Mouse (Mus musculus) midbrain, embryonic 16.5 days (tissue): ENCODE data around the gene Ugt1a8. TPM values are rescaled to one million over a fixed set of nuclear protein-coding genes. Genes with fewer than 3 reads are reported as not detected.

ENCODE experiments used
- ATAC-seq: fragments of 200-750 bp; cut with Nextera tagmentation; 2 replicates; pipeline ENCODE4 v1.8.0; 2017; ENCODE audit warnings: moderate TSS enrichment
- H3K27ac ChIP-seq: fragments of 300-500 bp; sonication (generic); 2 replicates; pipeline ENCODE4 v1.5.1; 2014; ENCODE audit warnings: mild to moderate bottlenecking, low read length, mixed read lengths
- H3K27me3 ChIP-seq: fragments of 300-500 bp; sonication (generic); 2 replicates; pipeline ENCODE4 v1.6.1; 2014; ENCODE audit warnings: low read depth, low read length, mixed read lengths; ENCODE audit not compliant: control insufficient read depth, insufficient read depth
- H3K36me3 ChIP-seq: fragments of 300-500 bp; sonication (generic); 2 replicates; pipeline ENCODE4 v1.6.1; 2014; ENCODE audit warnings: mild to moderate bottlenecking, low read length, moderate library complexity, mixed read lengths; ENCODE audit not compliant: control insufficient read depth, insufficient read depth
- H3K4me1 ChIP-seq: fragments of 300-500 bp; sonication (generic); 2 replicates; pipeline ENCODE4 v1.6.1; 2014; ENCODE audit warnings: mild to moderate bottlenecking, low read length, mixed read lengths; ENCODE audit not compliant: control insufficient read depth, insufficient read depth
- H3K4me2 ChIP-seq: fragments of 300-500 bp; sonication (generic); 2 replicates; pipeline ENCODE4 v1.6.1; 2014; ENCODE audit warnings: mild to moderate bottlenecking, low read length, mixed read lengths
- H3K4me3 ChIP-seq: fragments of 300-500 bp; sonication (generic); 2 replicates; pipeline ENCODE4 v1.5.1; 2014; ENCODE audit warnings: low read depth, mild to moderate bottlenecking, low read length, moderate library complexity, mixed read lengths
- H3K9ac ChIP-seq: fragments of 300-500 bp; sonication (generic); 2 replicates; pipeline ENCODE4 v1.6.1; 2014; ENCODE audit warnings: low read depth, low read length, mixed read lengths
- H3K9me3 ChIP-seq: fragments of 300-500 bp; sonication (generic); replicated peaks from 2 replicates; pipeline ENCODE4 v1.6.1; 2014; ENCODE audit warnings: mild to moderate bottlenecking, low read length, mixed read lengths; ENCODE audit not compliant: control insufficient read depth, poor library complexity, severe bottlenecking
- WGBS: fragments of 180-500 bp; shearing (Covaris S2); extraction: QIAGEN DNeasy Blood & Tissue Kit; methylation state at CpG from one replicate; pipeline ENCODE4 v1.1.7; 2014; 5-methylcytosine and 5-hydroxymethylcytosine counted together
- polyA plus RNA-seq: library from polyadenylated mRNA; unstranded; fragments of >200 nt; fragmentation: Nextera tagmentation; extraction: Ambion mirVana; gene quantifications from 2 replicates; pipeline ENCODE4 v1.2.1, GENCODE M21; 2015

The Ugt1a8 gene
- polyA plus RNA-seq, 1 experiment from 2014 or later = not detected

- Histone ChIP-seq H3K27me3 (no peaks in the 10 kb centered on the region), H3K9ac (no peak overlapping the region), H3K27ac (no peak overlapping the region), H3K4me3 (no peak overlapping the region), H3K36me3 (no peaks in the 10 kb centered on the region), H3K9me3 (peaks cover 62% of the 10 kb centered on the region), H3K4me2 (no peak overlapping the region), H3K4me1 (no peaks in the 10 kb centered on the region)
- ATAC-seq = no peak
- WGBS = 74% methylated on average over 1 of the region's 1 CpGs
Measured at GRCm38 (mm10) chr1:88213061-88213460, 125.4 kb downstream of the Ugt1a8 start.

GRCm38 (mm10) chr1:88213766-88214461 lies 126.3 kb downstream of the Ugt1a8 start:
- H3K27ac ChIP-seq = no peak overlapping the region
- H3K4me2 ChIP-seq = no peak overlapping the region
- 81% methylated on average over 2 of the region's 2 CpGs for WGBS
- ATAC-seq = no peak
- no peaks in the 10 kb centered on the region for H3K27me3 ChIP-seq
- H3K4me1 ChIP-seq = no peaks in the 10 kb centered on the region
- peaks cover 62% of the 10 kb centered on the region for H3K9me3 ChIP-seq
- H3K9ac ChIP-seq = no peak overlapping the region
- no peak overlapping the region for H3K4me3 ChIP-seq
- no peaks in the 10 kb centered on the region for H3K36me3 ChIP-seq

GRCm38 (mm10) chr1:88214462-88214952 lies 126.9 kb downstream of the Ugt1a8 start:
- 77% methylated on average over 2 of the region's 2 CpGs for WGBS
- Histone ChIP-seq H3K4me3 (no peak overlapping the region), H3K9me3 (peaks cover 62% of the 10 kb centered on the region), H3K27ac (no peak overlapping the region), H3K36me3 (no peaks in the 10 kb centered on the region), H3K9ac (no peak overlapping the region), H3K4me1 (no peaks in the 10 kb centered on the region), H3K27me3 (no peaks in the 10 kb centered on the region), H3K4me2 (no peak overlapping the region)
- ATAC-seq = no peak

GRCm38 (mm10) chr1:88215466-88216380 lies 128.1 kb downstream of the Ugt1a8 start:
- ATAC-seq = no peak
- Histone ChIP-seq H3K27me3 (no peaks in the 10 kb centered on the region), H3K9ac (no peak overlapping the region), H3K9me3 (peaks cover 62% of the 10 kb centered on the region), H3K4me1 (no peaks in the 10 kb centered on the region), H3K4me2 (no peak overlapping the region), H3K4me3 (no peak overlapping the region), H3K27ac (no peak overlapping the region), H3K36me3 (no peaks in the 10 kb centered on the region)
- 73% methylated on average over 10 of the region's 10 CpGs for WGBS

- H3K4me1 ChIP-seq = no peaks in the 10 kb centered on the region
- H3K4me3 ChIP-seq = no peak overlapping the region
- H3K9ac ChIP-seq = no peak overlapping the region
- H3K27me3 ChIP-seq = no peaks in the 10 kb centered on the region
- H3K27ac ChIP-seq = no peak overlapping the region
- H3K4me2 ChIP-seq = no peak overlapping the region
- H3K9me3 ChIP-seq = peaks cover 58% of the 10 kb centered on the region
- 49% methylated on average over 2 of the region's 2 CpGs for WGBS
- no peak for ATAC-seq
- no peaks in the 10 kb centered on the region for H3K36me3 ChIP-seq
Measured at GRCm38 (mm10) chr1:88216551-88216950, 128.9 kb downstream of the Ugt1a8 start.

- Histone ChIP-seq H3K27ac (no peak overlapping the region), H3K4me2 (no peak overlapping the region), H3K9ac (no peak overlapping the region), H3K4me1 (no peaks in the 10 kb centered on the region), H3K36me3 (no peaks in the 10 kb centered on the region), H3K27me3 (no peaks in the 10 kb centered on the region), H3K9me3 (peaks cover 54% of the 10 kb centered on the region), H3K4me3 (no peak overlapping the region)
- WGBS = 61% methylated on average over 2 of the region's 2 CpGs
- ATAC-seq = no peak
Measured at GRCm38 (mm10) chr1:88217144-88217543, 129.5 kb downstream of the Ugt1a8 start.

GRCm38 (mm10) chr1:88217576-88217975 lies 130.0 kb downstream of the Ugt1a8 start:
- Histone ChIP-seq H3K9me3 (peaks cover 52% of the 10 kb centered on the region), H3K27ac (no peak overlapping the region), H3K9ac (no peak overlapping the region), H3K27me3 (no peaks in the 10 kb centered on the region), H3K4me3 (no peak overlapping the region), H3K4me1 (no peaks in the 10 kb centered on the region), H3K4me2 (no peak overlapping the region), H3K36me3 (no peaks in the 10 kb centered on the region)
- WGBS = 41% methylated on average over 3 of the region's 3 CpGs
- no peak for ATAC-seq

- Histone ChIP-seq H3K4me2 (no peak overlapping the region), H3K4me1 (no peaks in the 10 kb centered on the region), H3K36me3 (no peaks in the 10 kb centered on the region), H3K27me3 (no peaks in the 10 kb centered on the region), H3K9ac (no peak overlapping the region), H3K27ac (no peak overlapping the region), H3K4me3 (no peak overlapping the region), H3K9me3 (peaks cover 47% of the 10 kb centered on the region)
- ATAC-seq = no peak
- 72% methylated on average over 9 of the region's 9 CpGs for WGBS
Measured at GRCm38 (mm10) chr1:88218051-88218450, 130.4 kb downstream of the Ugt1a8 start.

- Histone ChIP-seq H3K9ac (no peak overlapping the region), H3K4me2 (no peak overlapping the region), H3K36me3 (no peaks in the 10 kb centered on the region), H3K27ac (no peak overlapping the region), H3K27me3 (no peaks in the 10 kb centered on the region), H3K4me1 (no peaks in the 10 kb centered on the region), H3K4me3 (no peak overlapping the region), H3K9me3 (peaks cover 42% of the 10 kb centered on the region)
- WGBS = 49% methylated on average over 4 of the region's 4 CpGs
- no peak for ATAC-seq
Measured at GRCm38 (mm10) chr1:88218591-88218990, 131.0 kb downstream of the Ugt1a8 start.
